Mouse (Mus musculus): ENCODE measurements around the gene Camk1d. TPM values are rescaled to one million over a fixed set of nuclear protein-coding genes. Genes with fewer than 3 reads are reported as not detected.
A peak's percentile ranks its signal among the peaks of the same experiment; 100 is the strongest.

The Camk1d gene
- total RNA-seq, 2 experiments from 2014 or later = 2.2 to 7.5 TPM

- no peak for ATAC-seq (replicated peaks; ENCODE audit: low FRiP score, poor library complexity, severe bottlenecking)
Observed at GRCm38 (mm10) chr2:5435587-5436253, 278.6 kb downstream of the Camk1d start.

DNA sequence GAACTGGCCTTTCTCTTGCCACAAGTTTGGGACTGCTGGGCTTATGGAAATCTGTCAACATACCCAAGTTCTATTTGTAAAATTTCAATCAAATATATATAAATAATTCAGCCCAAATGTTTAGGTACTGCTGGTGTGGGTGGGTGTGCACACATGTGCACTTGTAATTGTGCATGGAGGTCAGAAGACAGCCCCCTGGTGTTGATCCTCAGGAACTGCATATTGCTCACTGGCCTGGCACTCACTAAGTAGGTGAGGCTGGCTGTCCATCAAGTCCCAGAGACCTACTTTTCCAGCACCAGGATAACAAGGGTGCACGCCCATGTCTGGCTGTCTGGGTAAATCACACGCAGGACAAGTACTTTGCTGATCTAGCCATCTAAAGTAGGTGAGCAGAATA, 283.0 kb downstream of the Camk1d start:
- ATAC-seq (replicated peaks; ENCODE audit: low FRiP score, poor library complexity, severe bottlenecking) = 0 out of 2 replicates have a peak, but pooled peaks have one; percentile 54

DNA sequence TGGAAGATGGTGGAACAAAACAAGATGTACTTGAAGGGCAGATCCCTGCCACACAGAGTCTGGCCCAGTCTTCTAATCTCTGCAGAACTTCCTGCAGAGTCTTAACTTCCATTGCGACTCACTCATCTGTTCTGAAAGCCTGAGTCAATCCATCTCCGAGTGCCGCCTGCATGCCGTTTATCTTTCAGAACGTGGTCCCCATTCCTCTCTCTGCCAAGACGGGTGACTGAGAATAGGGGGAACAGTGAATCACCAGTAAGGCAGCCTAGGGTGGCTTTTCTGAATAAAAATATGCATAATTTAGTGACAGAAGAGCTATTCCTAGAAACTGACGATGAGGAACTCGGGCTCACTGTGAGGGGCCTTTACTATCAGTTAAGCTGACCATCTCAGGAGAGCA, 284.4 kb downstream of the Camk1d start:
- no peak for ATAC-seq (replicated peaks; ENCODE audit: low FRiP score, poor library complexity, severe bottlenecking)

GRCm38 (mm10) chr2:5426110-5426509, 288.2 kb downstream of the Camk1d start:
- ATAC-seq (replicated peaks; ENCODE audit: low FRiP score, poor library complexity, severe bottlenecking) = no peak

- ATAC-seq (replicated peaks; ENCODE audit: low FRiP score, poor library complexity, severe bottlenecking) = no peak
Observed at GRCm38 (mm10) chr2:5425612-5426011, 288.7 kb downstream of the Camk1d start.

DNA sequence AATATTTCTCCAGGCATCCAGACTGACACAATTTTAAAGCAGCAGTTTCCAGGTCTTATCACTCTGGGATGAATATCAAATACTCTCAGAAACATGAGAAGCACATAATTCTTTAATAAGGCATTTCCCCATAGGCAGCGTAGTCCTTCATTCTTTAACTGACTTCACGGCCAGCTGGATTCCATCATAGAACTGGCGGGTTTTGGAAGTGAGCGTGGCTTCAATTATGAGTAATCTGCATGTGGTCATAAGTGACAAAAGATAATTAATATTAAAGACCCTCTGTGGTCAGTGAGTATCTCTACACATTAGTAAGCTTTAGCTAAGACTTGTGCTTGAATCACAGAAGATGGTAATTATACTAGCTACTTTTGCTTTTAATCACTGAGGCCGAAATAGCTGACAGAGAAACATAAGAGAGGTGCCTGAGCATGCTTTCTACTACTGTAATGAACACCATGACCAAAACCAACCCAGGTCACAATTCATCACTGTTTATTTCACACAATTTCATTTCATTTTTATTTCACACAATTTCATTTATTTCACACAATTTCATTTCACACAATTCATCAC, 293.6 kb downstream of the Camk1d start:
- no peak for ATAC-seq (replicated peaks; ENCODE audit: low FRiP score, poor library complexity, severe bottlenecking)

GRCm38 (mm10) chr2:5418802-5419201, 295.5 kb downstream of the Camk1d start:
- ATAC-seq (replicated peaks; ENCODE audit: low FRiP score, poor library complexity, severe bottlenecking) = no peak

GRCm38 (mm10) chr2:5417158-5418032, 296.9 kb downstream of the Camk1d start:
- ATAC-seq (replicated peaks; ENCODE audit: low FRiP score, poor library complexity, severe bottlenecking) = no peak

DNA sequence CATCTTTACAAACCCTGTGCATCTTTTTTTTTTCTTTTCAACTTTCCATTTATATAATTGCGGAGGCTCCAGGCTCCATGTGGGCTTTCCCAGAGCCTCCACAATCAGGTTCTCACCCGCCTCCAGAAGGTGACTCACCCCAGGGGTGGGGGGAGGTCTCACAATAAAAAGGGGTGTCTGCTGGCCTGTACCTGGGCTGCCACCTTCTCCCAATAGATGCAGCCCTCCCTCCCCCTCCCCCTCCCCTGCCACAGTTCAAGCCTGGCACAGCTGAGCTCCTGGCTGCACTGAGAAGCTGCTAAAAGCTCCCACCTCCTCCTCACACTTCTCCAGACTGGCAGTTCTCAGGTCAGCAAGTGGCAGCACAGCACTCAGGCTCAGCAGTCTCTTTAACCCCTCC, 302.5 kb downstream of the Camk1d start:
- ATAC-seq (replicated peaks; ENCODE audit: low FRiP score, poor library complexity, severe bottlenecking) = no peak

DNA sequence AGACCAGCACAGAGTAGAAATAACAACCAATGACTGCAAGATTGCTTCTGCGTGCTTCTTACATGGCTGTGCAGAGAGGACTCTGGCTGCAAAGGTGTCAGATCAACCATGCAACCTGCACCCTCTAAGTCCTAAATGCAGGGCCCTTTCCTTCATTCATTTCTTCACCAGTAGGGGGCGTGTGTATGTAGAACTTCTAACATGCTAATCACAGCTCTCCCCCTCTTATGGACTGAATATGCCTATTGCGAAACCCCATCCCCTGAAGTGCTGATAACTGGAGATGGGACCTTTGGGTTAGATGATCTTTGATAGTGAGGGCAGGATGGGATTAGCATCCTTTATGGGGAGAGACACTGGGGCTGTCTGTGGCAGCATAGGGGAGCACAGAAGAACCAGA, 310.5 kb downstream of the Camk1d start:
- ATAC-seq (replicated peaks; ENCODE audit: low FRiP score, poor library complexity, severe bottlenecking) = peak; percentile 49

GRCm38 (mm10) chr2:5402036-5402435, 312.3 kb downstream of the Camk1d start:
- ATAC-seq (replicated peaks; ENCODE audit: low FRiP score, poor library complexity, severe bottlenecking) = no peak

- no peak for ATAC-seq (replicated peaks; ENCODE audit: low FRiP score, poor library complexity, severe bottlenecking)
Observed at GRCm38 (mm10) chr2:5398505-5398904, 315.8 kb downstream of the Camk1d start.

- ATAC-seq (replicated peaks; ENCODE audit: low FRiP score, poor library complexity, severe bottlenecking) = no peak
Observed at GRCm38 (mm10) chr2:5398043-5398442, 316.3 kb downstream of the Camk1d start.

GRCm38 (mm10) chr2:5397468-5397867, 316.8 kb downstream of the Camk1d start:
- no peak for ATAC-seq (replicated peaks; ENCODE audit: low FRiP score, poor library complexity, severe bottlenecking)

GRCm38 (mm10) chr2:5396415-5396814, 317.9 kb downstream of the Camk1d start:
- ATAC-seq (replicated peaks; ENCODE audit: low FRiP score, poor library complexity, severe bottlenecking) = no peak

GRCm38 (mm10) chr2:5395873-5396272, 318.4 kb downstream of the Camk1d start:
- ATAC-seq (replicated peaks; ENCODE audit: low FRiP score, poor library complexity, severe bottlenecking) = no peak

DNA sequence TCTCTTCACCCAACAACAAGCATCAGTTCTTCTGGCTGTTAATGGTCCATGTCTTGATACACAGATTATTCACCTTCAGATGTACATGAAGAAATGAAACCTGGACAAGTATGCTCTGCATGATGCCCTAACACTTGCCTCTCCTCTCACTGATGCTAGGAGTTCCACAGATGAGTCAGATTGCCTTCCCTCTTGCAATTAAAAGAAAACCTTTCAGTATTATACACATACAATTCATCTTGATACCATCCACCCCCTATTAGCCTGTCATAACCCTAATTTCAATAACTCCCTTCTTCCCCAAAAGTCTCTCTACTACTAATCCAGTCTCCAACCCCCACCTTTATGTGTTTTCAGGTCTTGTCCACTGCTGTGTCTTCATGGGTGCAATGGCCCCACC, 321.4 kb downstream of the Camk1d start:
- ATAC-seq (replicated peaks; ENCODE audit: low FRiP score, poor library complexity, severe bottlenecking) = no peak

GRCm38 (mm10) chr2:5392470-5392869, 321.8 kb downstream of the Camk1d start:
- no peak for ATAC-seq (replicated peaks; ENCODE audit: low FRiP score, poor library complexity, severe bottlenecking)

DNA sequence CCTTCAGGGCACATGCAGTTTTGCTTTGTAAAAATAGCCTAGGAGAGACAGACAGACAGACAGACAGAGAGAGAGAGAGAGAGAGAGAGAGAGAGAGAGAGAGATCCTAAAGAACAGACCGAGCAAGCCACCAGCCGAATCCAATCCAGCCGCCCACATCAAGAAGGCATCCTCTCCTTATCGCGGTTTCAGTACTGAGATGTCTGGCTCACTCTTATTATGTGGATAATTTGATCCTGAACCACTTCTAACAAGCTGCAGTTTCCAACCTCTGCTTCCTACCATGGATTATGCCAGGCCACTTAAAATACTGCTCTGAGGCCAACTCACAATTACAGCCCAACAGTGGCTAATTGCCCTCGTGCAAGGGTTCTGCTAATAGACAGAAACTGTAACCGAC, 325.9 kb downstream of the Camk1d start:
- no peak for ATAC-seq (replicated peaks; ENCODE audit: low FRiP score, poor library complexity, severe bottlenecking)

- no peak for ATAC-seq (replicated peaks; ENCODE audit: low FRiP score, poor library complexity, severe bottlenecking)
Observed at GRCm38 (mm10) chr2:5381712-5382710, 332.3 kb downstream of the Camk1d start.
